In genomic region chr1:156076474-156076873, GRCm38 (mm10) we compare ENCODE assay signal across 17 mouse cellular contexts. TPM values are rescaled to one million over a fixed set of nuclear protein-coding genes. Genes with fewer than 3 reads are reported as not detected.
DNase-seq lines count a peak whose midpoint lies in the region; ATAC-seq and TF ChIP-seq lines count a peak whose summit lies in the region.
"Had no signal": no experiment of that assay in that cellular context is flagged by ENCODE, and none has a peak within 500 bp of the region (broad histone marks: within the 10 kb centered on the region; RNA-seq: fewer than 3 reads in every experiment).

No protein-coding gene starts in this region.

- no peaks in the 10 kb centered on the region for H3K9me3 ChIP-seq in heart, embryonic 10.5 days
- H3K9me3 ChIP-seq in hindbrain, postnatal 0 days (ENCODE audit: low read length), result no peaks in the 10 kb centered on the region
- H3K9me3 ChIP-seq: embryonic facial prominence, embryonic 12.5 days; limb, embryonic 13.5 days had no signal

- peaks cover 54% of the 10 kb centered on the region for H3K4me1 ChIP-seq in heart, embryonic 10.5 days
- H3K4me1 ChIP-seq in hindbrain, postnatal 0 days (ENCODE audit: insufficient read depth, low read length), result no peaks in the 10 kb centered on the region
- H3K4me1 ChIP-seq: limb, embryonic 13.5 days had no signal

- WGBS in heart, embryonic 10.5 days, result 57% methylated on average over 4 of the region's 4 CpGs
- 59% methylated on average over 4 of the region's 4 CpGs for WGBS in hindbrain, postnatal 0 days

- H3K4me2 ChIP-seq in hindbrain, postnatal 0 days (ENCODE audit: low read depth, low read length), result no peak overlapping the region
- H3K4me2 ChIP-seq: embryonic facial prominence, embryonic 12.5 days; heart, embryonic 11.5 days; limb, embryonic 13.5 days had no signal

- no peak overlapping the region for H3K27ac ChIP-seq in heart, embryonic 10.5 days
- H3K27ac ChIP-seq in hindbrain, postnatal 0 days, result no peak overlapping the region
- H3K27ac ChIP-seq: embryonic facial prominence, embryonic 12.5 days; limb, embryonic 13.5 days; stomach, postnatal 0 days had no signal

- peak; percentile 82 for ATAC-seq in megakaryocyte-erythroid progenitor cell, adult 5-6 weeks (replicated peaks; ENCODE audit: low FRiP score, low TSS enrichment, poor library complexity, severe bottlenecking)
- ATAC-seq in hindbrain, postnatal 0 days, result no peak
- ATAC-seq: intestine, postnatal 0 days had no signal

- H3K27me3 ChIP-seq in heart, embryonic 10.5 days (ENCODE audit: insufficient read depth, poor library complexity, severe bottlenecking), result no peaks in the 10 kb centered on the region
- no peaks in the 10 kb centered on the region for H3K27me3 ChIP-seq in hindbrain, postnatal 0 days (ENCODE audit: insufficient read depth, low read length)
- H3K27me3 ChIP-seq: embryonic facial prominence, embryonic 12.5 days; limb, embryonic 13.5 days had no signal

- H3K36me3 ChIP-seq in heart, embryonic 10.5 days, result no peaks in the 10 kb centered on the region
- no peaks in the 10 kb centered on the region for H3K36me3 ChIP-seq in hindbrain, postnatal 0 days (ENCODE audit: insufficient read depth, low read length)
- H3K36me3 ChIP-seq: embryonic facial prominence, embryonic 12.5 days; limb, embryonic 13.5 days had no signal

- intact Hi-C loops in heart, postnatal 10 days (cut with DNase I), result no loop called here

- DNase-seq in heart, embryonic 10.5 days (ENCODE audit: low spot score), result peak; percentile 59
- no peak for DNase-seq in heart, postnatal 10 days
- DNase-seq in NIH3T3 (ENCODE audit: low read depth), result peak; percentile 12
- DNase-seq in thymus, postnatal 4 days, result peak; percentile 68
- DNase-seq in adrenal gland, adult 8-10 months, result no peak
- no peak for DNase-seq in hindbrain, postnatal 0 days (ENCODE audit: low spot score)
- no peak for DNase-seq in kidney, adult 8-10 months
- DNase-seq: cerebellum, postnatal 36 days; kidney, postnatal 36 days; layer of hippocampus, postnatal 36 days; right cerebral cortex, adult 18-20 months had no signal

- no peak overlapping the region for H3K4me3 ChIP-seq in heart, embryonic 10.5 days
- no peak overlapping the region for H3K4me3 ChIP-seq in hindbrain, postnatal 0 days (ENCODE audit: low read length)
- H3K4me3 ChIP-seq: embryonic facial prominence, embryonic 12.5 days; limb, embryonic 13.5 days had no signal

- TF ChIP-seq CTCF in hindbrain, postnatal 0 days (IDR thresholded peaks at IDR 0.05; ENCODE audit: low read depth), result no peak

- H3K9ac ChIP-seq in hindbrain, postnatal 0 days (replicated peaks; ENCODE audit: low read length), result no peak overlapping the region
- H3K9ac ChIP-seq: embryonic facial prominence, embryonic 12.5 days; limb, embryonic 13.5 days had no signal

RNA-seq across cellular contexts. Expression of gene Tor1aip1, which starts 40.2 kb away (rescaled TPM):
- polyA plus RNA-seq in heart, embryonic 10.5 days (2016; fragmentation: Nextera tagmentation; extraction: Ambion mirVana), result 35.6 and 38.8 TPM in 2 replicates
- 10 to 100 TPM; 65.2 to 74.2 TPM for total RNA-seq in heart, postnatal 10 days (2021)
- 45.5 and 53.1 TPM in 2 replicates for total RNA-seq in megakaryocyte-erythroid progenitor cell, adult 5-6 weeks (2014; fragmentation: Nextera tagmentation)
- 22.6 and 26.2 TPM in 2 replicates for total RNA-seq in megakaryocyte-erythroid progenitor cell, adult 5-6 weeks (2017)
- total RNA-seq in adrenal gland, adult 8-10 months (2022), result 100 to 1,000 TPM in 3 of 4 experiments, 10 to 100 TPM in 1; 100.0 to 113 (median 106) TPM
- total RNA-seq in hindbrain, postnatal 0 days (2014; rRNA removed), result 23.1 and 30.5 TPM in 2 replicates
- polyA plus RNA-seq in hindbrain, postnatal 0 days (2015; fragmentation: Nextera tagmentation; extraction: Ambion mirVana), result 26.9 and 30.1 TPM in 2 replicates

RNA-seq across cellular contexts. Expression of gene Tor1aip2, which starts 41.3 kb away (rescaled TPM):
- polyA plus RNA-seq in heart, embryonic 10.5 days (2016; fragmentation: Nextera tagmentation; extraction: Ambion mirVana), result 92.8 and 108 TPM in 2 replicates
- total RNA-seq in heart, postnatal 10 days (2021), result 10 to 100 TPM; 58.8 to 62.2 TPM
- total RNA-seq in megakaryocyte-erythroid progenitor cell, adult 5-6 weeks (2014; fragmentation: Nextera tagmentation), result 85.3 and 102 TPM in 2 replicates
- 69.9 and 77.6 TPM in 2 replicates for total RNA-seq in megakaryocyte-erythroid progenitor cell, adult 5-6 weeks (2017)
- total RNA-seq in adrenal gland, adult 8-10 months (2022), result 100 to 1,000 TPM; 116 to 149 (median 129) TPM
- total RNA-seq in hindbrain, postnatal 0 days (2014; rRNA removed), result 69.4 and 71.7 TPM in 2 replicates
- 52.1 and 52.5 TPM in 2 replicates for polyA plus RNA-seq in hindbrain, postnatal 0 days (2015; fragmentation: Nextera tagmentation; extraction: Ambion mirVana)

Comparison
In these comparisons a context has a peak if more than half of its experiments do, and no peak if none do; other contexts are left out.
1. DNase-seq: peak in heart, embryonic 10.5 days (single experiment), NIH3T3 (single experiment) and thymus, postnatal 4 days (single experiment); none in heart, postnatal 10 days (0 of 2), adrenal gland, adult 8-10 months (single experiment), hindbrain, postnatal 0 days (single experiment) and kidney, adult 8-10 months (0 of 2).